Mouse (Mus musculus) forebrain, embryonic 11.5 days (tissue): ENCODE measurements around the gene 1810055G02Rik. TPM values are rescaled to one million over a fixed set of nuclear protein-coding genes. Genes with fewer than 3 reads are reported as not detected.

Experiments used
- ATAC-seq: fragments of 200-750 bp; cut with Nextera tagmentation; replicated peaks from 2 replicates; pipeline ENCODE4 v1.8.0; 2017; ENCODE audit warnings: moderate TSS enrichment; ENCODE audit not compliant: low FRiP score
- DNase-seq: peaks from one replicate; pipeline ENCODE4 v3.0.0-alpha.2; 2017; ENCODE audit warnings: low spot score
- H3K27ac ChIP-seq: fragments of 300-500 bp; sonication (generic); 2 replicates; pipeline ENCODE4 v1.5.1; 2014; ENCODE audit warnings: low read depth, low read length
- H3K27me3 ChIP-seq: fragments of 300-500 bp; sonication (generic); 2 replicates; pipeline ENCODE4 v1.6.1; 2014; ENCODE audit warnings: mild to moderate bottlenecking, low read length, mixed read lengths; ENCODE audit not compliant: control insufficient read depth, insufficient read depth
- H3K36me3 ChIP-seq: fragments of 300-500 bp; sonication (generic); 2 replicates; pipeline ENCODE4 v1.6.1; 2014; ENCODE audit warnings: mild to moderate bottlenecking, low read length, moderate library complexity, mixed read lengths; ENCODE audit not compliant: control insufficient read depth, insufficient read depth
- H3K4me1 ChIP-seq: fragments of 300-500 bp; sonication (generic); replicated peaks from 2 replicates; pipeline ENCODE4 v1.6.1; 2014; ENCODE audit warnings: low read length, mixed read lengths; ENCODE audit not compliant: control insufficient read depth, insufficient read depth
- H3K4me2 ChIP-seq: fragments of 300-500 bp; sonication (generic); 2 replicates; pipeline ENCODE4 v1.6.1; 2014; ENCODE audit warnings: low read depth, mild to moderate bottlenecking, low read length, moderate library complexity, mixed read lengths; ENCODE audit not compliant: severe bottlenecking
- H3K4me3 ChIP-seq: fragments of 300-500 bp; sonication (generic); 2 replicates; pipeline ENCODE4 v1.5.1; 2014; ENCODE audit warnings: low read depth, low read length
- H3K9ac ChIP-seq: fragments of 300-500 bp; sonication (generic); 2 replicates; pipeline ENCODE4 v1.6.1; 2014; ENCODE audit warnings: low read length
- H3K9me3 ChIP-seq: fragments of 300-500 bp; sonication (generic); 2 replicates; pipeline ENCODE4 v1.6.1; 2016; ENCODE audit warnings: low read length, mixed read lengths; ENCODE audit not compliant: control insufficient read depth
- WGBS: fragments of 180-500 bp; shearing (Covaris S2); extraction: QIAGEN DNeasy Blood & Tissue Kit; methylation state at CpG from one replicate; pipeline ENCODE4 v1.1.7; 2014; 5-methylcytosine and 5-hydroxymethylcytosine counted together
- polyA plus RNA-seq: library from polyadenylated mRNA; unstranded; fragments of >200 nt; fragmentation: Nextera tagmentation; extraction: Ambion mirVana; gene quantifications from 2 replicates; pipeline ENCODE4 v1.2.1, GENCODE M21; 2014

Gene 1810055G02Rik
- 42.3 and 52.1 TPM in 2 replicates for polyA plus RNA-seq

DNA sequence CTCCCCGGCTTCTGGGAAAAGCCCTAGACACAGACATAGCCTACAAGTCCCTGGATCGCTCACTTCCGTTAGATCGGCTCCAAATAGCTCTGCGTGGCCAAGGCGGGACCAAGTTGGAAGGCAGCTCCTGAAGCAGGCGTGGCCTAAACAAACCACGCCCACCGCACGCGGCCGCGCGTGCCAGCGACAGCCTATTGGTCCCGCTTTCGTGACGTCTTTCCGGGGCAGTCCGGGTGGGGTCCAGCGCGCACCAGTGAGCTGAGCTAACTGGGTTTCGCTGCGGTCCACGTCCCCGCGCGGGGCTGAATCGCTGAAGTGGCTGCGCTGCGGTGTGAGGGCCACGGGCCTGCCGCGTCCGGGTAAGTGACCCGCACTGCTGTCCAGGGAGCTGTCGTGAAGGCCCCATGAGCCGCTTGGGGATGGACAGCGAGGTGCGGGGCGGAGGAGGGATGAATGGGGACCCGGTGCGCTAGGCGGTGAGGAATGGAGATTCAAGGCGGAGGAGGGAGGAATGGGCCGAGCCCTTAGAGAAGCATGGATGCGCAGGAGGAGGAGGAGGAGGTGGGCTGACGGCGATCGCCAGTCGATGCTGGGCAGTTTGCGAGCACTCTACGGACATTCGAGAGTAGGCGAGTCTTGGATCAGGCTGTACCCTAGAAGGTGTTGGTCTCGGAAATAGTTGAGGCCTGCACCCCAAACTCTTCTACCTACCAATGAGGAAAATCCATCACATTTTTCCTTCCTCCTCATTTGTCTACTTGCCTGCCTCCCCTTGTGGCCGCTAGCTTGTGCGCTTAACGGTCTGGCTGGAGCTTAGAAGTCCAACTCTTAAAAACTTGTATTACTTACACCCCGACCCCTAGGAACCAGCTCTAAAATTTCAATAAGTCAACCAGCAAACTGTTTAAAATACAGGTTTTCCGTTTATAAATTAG, at the start of gene 1810055G02Rik:
1810055G02Rik (plus strand) TSS at position 216 of the 935 bp plus-strand sequence.
- ATAC-seq (peak; percentile 98), DNase-seq (peak; percentile 99)
- Histone ChIP-seq H3K4me3 (peak within 1 kb of the TSS; percentile 83), H3K9me3 (no peaks in the 10 kb centered on the region), H3K4me2 (peak within 1 kb of the TSS; percentile 81), H3K27me3 (no peaks in the 10 kb centered on the region), H3K36me3 (no peaks in the 10 kb centered on the region), H3K9ac (peak within 1 kb of the TSS; percentile 85), H3K4me1 (peaks cover 11% of the 10 kb centered on the region; the same call in 1 of the 2 replicates), H3K27ac (peak within 1 kb of the TSS; percentile 74)
- 1% methylated on average over 60 of the region's 61 CpGs for WGBS

DNA sequence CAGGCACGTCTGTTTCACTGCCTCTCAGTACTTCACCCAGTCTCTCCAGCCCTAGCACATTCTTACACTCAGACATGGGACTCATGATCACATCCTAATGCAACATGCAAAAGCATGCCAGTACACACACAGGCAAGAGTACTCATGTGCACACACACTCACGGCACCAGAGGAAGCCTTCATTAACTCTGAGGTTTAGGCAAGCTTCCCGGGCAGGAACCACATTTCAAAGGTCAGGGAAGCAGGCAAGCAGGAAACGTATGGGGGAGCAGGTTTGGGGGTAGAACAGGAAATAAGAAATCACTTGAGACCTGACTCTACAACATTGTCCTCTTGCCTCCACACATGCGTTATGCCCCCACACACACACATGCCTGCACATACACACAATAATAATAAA, 42.6 kb upstream of the 1810055G02Rik start:
- no peak overlapping the region for H3K9ac ChIP-seq
- 67% methylated on average over 5 of the region's 5 CpGs for WGBS
- ATAC-seq: no peak
- no peak overlapping the region for H3K4me2 ChIP-seq
- no peaks in the 10 kb centered on the region for H3K27me3 ChIP-seq
- H3K4me1 ChIP-seq: no peaks in the 10 kb centered on the region
- H3K4me3 ChIP-seq: no peak overlapping the region
- no peak overlapping the region for H3K27ac ChIP-seq
- no peaks in the 10 kb centered on the region for H3K9me3 ChIP-seq
- H3K36me3 ChIP-seq: no peaks in the 10 kb centered on the region
- no peak for DNase-seq

DNA sequence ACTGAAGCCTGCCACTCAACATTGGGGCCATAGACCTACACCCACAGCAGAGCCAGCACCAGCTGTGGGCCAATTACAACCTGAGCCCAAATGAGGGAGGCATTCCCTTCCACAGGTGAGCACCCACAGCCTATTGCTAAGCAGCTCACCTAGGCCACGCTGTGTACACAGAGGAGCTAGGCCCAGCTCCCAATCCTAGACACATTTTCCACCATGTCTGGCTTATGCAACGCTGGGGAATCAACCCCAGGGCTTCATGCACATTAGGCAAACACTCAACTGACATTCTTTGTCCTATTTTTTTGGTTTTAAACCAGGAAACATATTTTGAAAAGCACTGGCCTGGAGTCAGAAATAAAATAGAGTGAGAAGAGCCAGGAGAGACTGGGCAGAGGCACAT, 41.5 kb upstream of the 1810055G02Rik start:
- Histone ChIP-seq H3K4me2 (no peak overlapping the region), H3K4me3 (no peak overlapping the region), H3K27ac (no peak overlapping the region), H3K9ac (no peak overlapping the region), H3K4me1 (no peaks in the 10 kb centered on the region), H3K27me3 (no peaks in the 10 kb centered on the region), H3K9me3 (no peaks in the 10 kb centered on the region), H3K36me3 (no peaks in the 10 kb centered on the region)
- WGBS: 89% methylated on average over 2 of the region's 2 CpGs
- no peak for DNase-seq
- no peak for ATAC-seq

DNA sequence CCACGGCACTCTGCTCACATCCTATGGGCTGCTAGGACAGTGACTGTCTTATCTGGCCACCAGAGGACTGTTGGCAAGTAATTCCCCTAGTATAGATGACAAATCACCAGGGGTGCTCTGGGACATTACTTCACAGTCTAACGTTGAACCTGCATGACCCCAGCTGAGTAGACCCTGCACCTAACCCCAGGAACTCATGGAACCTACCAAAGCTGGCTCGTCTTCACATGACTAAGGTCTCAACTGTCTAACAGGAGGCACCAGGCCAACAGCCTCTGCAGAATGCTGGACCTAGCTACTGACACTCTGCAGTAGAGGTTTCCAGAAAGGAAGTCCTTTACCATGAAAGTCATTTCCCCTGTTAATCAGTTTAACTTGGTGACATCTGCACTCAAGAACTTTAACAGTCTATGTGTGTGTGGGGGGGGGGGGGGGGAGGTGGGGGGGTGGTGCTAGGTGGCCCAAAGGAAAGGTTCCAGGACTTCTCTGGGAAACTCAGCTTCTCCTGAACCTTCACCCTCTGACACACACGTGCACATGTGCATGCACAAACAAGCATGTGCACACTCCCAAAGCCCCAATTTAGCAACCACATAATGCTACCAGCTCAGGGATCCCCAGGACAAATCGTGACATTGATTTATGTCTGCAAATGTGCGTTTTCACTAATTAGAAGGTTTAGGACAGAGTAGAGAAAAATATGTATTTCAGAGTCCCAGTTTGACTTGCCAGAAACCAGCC, 40.8 kb upstream of the 1810055G02Rik start:
- DNase-seq: no peak
- WGBS: 92% methylated on average over 6 of the region's 6 CpGs
- Histone ChIP-seq H3K9me3 (no peaks in the 10 kb centered on the region), H3K4me2 (no peak overlapping the region), H3K36me3 (no peaks in the 10 kb centered on the region), H3K4me3 (no peak overlapping the region), H3K4me1 (no peaks in the 10 kb centered on the region), H3K9ac (no peak overlapping the region), H3K27ac (no peak overlapping the region), H3K27me3 (no peaks in the 10 kb centered on the region)
- ATAC-seq: no peak

DNA sequence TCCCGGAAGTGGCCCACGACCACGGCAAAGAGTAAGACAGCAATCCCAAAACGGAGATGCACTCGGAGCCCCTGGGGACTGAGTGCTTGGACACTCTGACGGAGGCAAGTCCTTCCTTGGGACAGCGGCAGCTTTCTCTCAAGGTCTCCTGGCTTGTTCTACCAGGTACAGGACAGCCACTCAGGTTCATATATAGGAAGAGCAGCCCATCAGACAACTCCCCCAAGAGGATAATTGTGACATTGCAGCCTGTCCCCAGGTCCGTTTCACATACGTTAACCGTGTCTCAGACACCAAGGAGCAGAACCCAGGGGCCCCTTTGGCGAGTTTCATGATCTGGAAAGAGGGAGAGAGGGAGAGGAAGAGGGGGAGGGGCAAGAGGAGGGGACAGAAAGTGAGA, 40.1 kb upstream of the 1810055G02Rik start:
- no peak overlapping the region for H3K9ac ChIP-seq
- DNase-seq: no peak
- H3K4me2 ChIP-seq: no peak overlapping the region
- no peak for ATAC-seq
- H3K9me3 ChIP-seq: no peaks in the 10 kb centered on the region
- no peaks in the 10 kb centered on the region for H3K36me3 ChIP-seq
- H3K27ac ChIP-seq: no peak overlapping the region
- no peak overlapping the region for H3K4me3 ChIP-seq
- 83% methylated on average over 11 of the region's 11 CpGs for WGBS
- no peaks in the 10 kb centered on the region for H3K4me1 ChIP-seq
- H3K27me3 ChIP-seq: no peaks in the 10 kb centered on the region

DNA sequence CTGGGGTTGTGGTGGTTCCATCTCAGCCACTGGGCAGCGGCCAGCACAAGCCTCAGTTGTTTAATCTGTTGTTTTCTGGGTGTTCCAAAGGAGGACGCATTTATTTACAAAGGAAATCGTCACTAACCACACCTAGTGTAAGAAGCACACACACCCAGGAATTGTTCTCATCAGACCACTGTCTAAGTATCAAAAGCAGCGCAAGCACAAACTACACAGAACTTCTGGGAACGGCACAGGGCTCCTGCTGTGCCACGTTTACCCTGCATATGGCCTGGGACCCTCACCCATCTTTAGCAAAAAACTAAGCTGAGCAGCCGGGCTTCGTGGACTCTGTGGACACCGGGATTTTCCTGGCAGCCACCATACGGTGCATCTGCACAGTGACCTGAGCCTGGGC, 39.5 kb upstream of the 1810055G02Rik start:
- Histone ChIP-seq H3K27me3 (no peaks in the 10 kb centered on the region), H3K4me2 (no peak overlapping the region), H3K4me3 (no peak overlapping the region), H3K9me3 (no peaks in the 10 kb centered on the region), H3K9ac (no peak overlapping the region), H3K27ac (no peak overlapping the region), H3K36me3 (no peaks in the 10 kb centered on the region), H3K4me1 (no peaks in the 10 kb centered on the region)
- ATAC-seq: no peak
- WGBS: 87% methylated on average over 10 of the region's 10 CpGs
- no peak for DNase-seq

DNA sequence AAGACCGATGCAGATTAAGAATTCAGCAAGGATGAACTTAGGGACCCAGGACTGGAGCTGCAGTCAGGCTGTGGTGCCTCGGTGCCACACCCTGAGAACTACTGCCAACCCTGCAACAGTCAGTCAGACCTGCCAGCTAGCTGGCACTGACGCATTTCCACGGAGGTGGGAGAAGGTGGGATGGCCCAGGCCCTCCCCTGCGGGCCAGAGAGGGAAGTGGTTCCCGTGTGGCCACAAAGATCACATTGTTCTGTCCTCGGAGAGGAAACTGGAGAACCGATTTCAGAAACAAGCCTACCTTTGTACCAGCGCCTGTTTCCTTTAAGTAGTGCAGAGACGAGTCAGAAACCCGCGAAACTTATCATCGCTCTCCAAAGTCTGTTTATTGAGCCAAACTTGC, 39.0 kb upstream of the 1810055G02Rik start:
- Histone ChIP-seq H3K9ac (no peak overlapping the region), H3K4me3 (no peak overlapping the region), H3K27me3 (no peaks in the 10 kb centered on the region), H3K9me3 (no peaks in the 10 kb centered on the region), H3K27ac (no peak overlapping the region), H3K36me3 (no peaks in the 10 kb centered on the region), H3K4me1 (no peaks in the 10 kb centered on the region), H3K4me2 (no peak overlapping the region)
- DNase-seq: no peak
- 60% methylated on average over 13 of the region's 13 CpGs for WGBS
- ATAC-seq: no peak

DNA sequence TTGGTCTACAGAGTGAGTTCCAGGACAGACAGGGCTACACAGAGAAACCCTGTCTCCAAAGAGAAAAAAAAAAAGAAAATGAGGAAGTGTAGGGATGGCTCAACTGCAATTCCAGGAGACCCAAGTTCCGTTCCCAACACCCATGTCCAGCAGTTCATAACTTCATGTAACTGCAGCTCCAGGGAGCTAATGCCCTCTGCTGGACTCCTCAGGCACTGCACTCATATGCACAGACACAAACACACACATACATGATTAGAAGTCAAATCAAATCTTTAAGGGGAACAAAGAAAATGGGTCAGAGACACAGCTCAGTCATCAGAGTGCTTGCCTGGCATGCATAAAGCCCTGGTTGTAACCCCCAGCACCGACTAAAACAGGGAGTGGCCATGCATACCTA, 34.9 kb upstream of the 1810055G02Rik start:
- H3K9me3 ChIP-seq: no peaks in the 10 kb centered on the region
- H3K4me2 ChIP-seq: no peak overlapping the region
- no peaks in the 10 kb centered on the region for H3K4me1 ChIP-seq
- no peak overlapping the region for H3K27ac ChIP-seq
- no peak overlapping the region for H3K4me3 ChIP-seq
- no peak for ATAC-seq
- no peaks in the 10 kb centered on the region for H3K27me3 ChIP-seq
- WGBS: 100% methylated on average over 2 of the region's 2 CpGs
- DNase-seq: no peak
- no peak overlapping the region for H3K9ac ChIP-seq
- H3K36me3 ChIP-seq: no peaks in the 10 kb centered on the region
